Mouse (Mus musculus) retina, embryonic 14.5 days (tissue): ENCODE results near the gene Enah.

Experiments
- DNase-seq: peaks from one replicate; pipeline ENCODE4 v3.0.0-alpha.2; 2015; ENCODE audit warnings: low spot score

Enah gene

DNA sequence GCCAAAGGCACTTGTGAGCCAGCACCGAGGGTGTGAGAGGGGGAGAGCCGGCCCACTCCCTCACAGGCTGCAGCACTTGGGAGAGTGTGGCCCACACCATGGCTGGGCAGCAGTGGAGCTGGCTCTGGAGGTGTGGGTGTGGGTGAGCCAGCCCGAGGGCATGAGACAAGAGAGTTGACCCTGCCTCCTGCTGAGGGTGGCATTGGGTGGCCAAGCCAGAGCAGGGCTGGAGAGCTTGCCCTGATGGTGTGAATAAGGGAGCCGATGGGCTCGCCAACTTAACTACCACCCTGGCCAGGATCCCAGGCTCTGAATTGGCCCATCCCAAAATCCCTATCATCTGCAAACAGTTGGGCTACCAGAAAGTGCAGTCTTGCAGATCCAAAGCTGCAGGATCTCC is 141.4 kb downstream of the Enah start:
- no peak for DNase-seq

DNA sequence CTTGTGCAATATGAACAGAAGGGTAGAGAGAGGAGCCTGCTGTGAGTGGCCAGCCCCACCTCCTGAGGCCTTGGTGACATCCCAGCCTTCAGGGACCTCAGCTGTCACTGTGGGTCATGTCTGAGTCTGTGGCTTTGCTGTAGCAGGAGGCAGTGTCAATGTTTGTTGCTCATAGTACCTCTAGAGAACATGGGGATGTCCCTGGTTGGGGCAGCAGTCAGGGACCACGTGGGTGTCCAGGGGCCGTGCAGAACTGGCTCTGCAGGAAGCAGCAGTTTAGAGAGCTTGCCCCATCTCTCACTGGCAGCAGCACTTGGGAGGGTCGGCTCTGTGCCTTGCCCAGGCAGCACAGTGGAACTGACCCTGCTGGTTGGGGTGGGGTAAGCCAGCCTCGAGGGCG is 142.7 kb downstream of the Enah start:
- no peak for DNase-seq

DNA sequence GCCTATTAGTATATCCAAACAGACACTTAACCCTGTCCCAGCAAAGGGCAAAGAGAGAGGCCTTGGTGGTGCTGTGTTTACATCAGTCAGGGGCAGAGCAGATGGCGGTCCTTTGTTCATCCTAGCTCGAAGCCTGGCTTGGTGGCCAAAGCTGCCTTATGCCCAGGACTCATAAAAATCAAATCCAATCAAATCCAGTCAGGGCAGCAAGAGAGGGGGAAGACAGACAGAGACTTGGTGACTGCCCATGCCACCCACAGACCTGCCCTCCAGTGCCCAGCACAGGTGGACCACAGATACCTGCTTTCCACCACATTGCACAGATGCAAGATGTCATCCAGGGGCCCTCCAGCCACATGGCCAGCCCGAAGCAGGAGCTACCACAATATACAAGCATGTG is 143.1 kb downstream of the Enah start:
- DNase-seq = no peak

DNA sequence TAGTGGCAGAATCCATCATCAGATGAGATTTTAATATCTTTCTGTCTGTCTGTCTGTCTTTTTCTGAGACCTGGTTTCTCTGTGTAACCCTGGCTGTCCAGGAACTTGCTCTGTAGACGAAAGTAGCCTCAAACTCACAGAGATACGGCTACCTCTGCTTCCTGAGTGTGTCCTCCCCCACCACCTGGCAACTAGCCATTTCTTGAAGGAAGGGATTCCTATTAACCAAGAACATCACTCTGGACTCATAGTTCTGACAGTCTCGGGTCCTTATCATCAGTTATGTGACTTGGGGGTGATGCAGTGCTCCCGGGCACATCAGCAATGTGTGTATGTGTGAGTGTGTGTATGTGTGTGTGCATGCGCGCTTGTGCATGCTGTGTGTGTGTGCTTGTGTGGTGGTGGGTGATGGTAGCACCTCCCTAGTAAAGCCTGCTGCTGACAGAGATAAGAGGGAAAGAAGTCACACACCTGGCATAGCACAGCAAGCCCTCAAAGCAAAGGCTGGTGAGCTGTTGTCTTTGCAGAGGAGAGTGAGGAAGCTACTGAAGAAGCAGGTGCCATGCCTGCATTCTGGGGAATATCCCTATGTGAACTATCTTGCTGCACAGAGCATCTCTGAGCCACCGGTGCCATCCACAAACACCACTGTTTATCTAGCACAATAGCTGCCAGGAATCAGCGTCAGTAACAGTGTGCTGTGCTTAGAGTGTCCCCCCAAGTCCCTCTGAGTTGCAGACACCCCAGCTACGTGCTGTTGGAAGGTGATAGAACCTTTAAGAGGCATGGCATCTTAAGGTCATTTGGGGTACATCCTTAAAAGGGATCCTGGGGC is 146.5 kb downstream of the Enah start:
- DNase-seq = no peak

DNA sequence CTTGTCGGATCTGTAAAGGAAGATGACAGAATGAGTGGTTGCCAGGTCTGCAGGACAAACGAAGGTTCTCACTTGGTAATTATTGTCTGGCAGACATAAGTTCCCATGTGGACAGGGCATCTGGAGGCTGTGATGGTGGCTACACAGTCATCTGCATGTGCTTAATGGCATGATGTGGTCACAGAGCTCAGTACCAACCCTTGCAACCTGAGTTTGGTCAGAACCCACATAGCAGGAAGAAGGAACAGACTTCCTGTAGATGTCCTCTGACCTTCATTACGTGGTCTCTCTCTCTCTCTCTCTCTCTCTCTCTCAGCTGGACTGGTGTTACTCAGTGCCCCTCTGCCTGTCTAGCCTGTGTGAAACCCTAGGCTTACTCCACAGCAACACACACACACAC is 147.2 kb downstream of the Enah start:
- no peak for DNase-seq

DNA sequence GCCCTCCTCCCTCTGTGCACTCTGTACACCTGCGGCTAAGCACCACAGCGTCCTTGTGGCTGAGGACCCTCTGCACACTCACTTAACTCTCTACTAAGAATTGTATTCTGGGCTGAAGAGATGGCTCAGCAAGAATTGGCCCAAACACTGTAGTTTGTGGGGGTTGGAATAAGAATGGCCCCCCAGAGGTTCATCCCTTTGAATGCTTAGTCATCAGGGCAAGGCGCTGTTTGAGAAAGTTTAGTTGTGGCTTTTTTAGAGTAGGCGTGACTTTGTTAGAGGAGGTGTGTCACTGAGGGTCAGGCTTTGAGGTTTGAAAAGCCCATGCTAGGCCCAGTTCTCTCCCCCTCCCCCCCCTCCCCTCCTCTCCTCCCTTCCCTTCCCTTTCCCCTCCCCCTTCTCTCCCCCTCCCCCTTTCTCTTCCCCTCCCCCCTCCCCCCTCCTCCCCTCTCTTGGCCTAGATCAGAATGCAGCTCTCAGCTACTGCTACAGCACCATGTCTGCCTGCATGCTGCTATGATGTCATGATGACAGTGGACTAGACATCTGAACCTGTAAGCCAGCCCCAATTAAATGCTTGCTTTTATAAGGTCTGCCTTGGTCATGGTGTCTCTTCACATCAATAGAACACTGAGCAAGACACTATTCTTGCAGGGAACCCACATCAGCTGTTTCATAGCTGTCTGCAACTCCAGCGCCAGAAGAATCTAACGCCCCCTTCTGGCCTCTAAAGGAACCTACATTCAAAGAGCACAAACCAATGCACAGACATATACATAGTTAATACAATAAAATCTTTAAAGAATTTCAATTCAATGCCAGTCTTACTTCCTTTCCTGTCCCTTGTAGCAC is 153.1 kb downstream of the Enah start:
- no peak for DNase-seq

DNA sequence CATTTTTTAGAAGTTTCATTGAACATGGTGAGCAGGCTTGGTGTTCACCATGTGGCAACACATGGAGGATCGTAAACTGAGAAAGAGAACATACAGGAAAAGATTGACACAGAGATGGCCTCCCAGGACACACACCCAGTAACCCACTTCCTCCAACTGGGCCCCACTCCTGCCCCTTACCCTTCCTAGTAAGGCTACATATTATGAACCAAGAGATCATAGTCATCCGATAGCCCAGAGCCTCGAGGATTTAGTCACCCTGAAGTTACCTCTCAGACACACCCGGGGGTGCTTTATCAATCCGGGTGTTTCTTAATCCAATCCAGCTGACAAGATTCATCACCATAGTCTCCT is 153.9 kb downstream of the Enah start:
- DNase-seq = no peak

DNA sequence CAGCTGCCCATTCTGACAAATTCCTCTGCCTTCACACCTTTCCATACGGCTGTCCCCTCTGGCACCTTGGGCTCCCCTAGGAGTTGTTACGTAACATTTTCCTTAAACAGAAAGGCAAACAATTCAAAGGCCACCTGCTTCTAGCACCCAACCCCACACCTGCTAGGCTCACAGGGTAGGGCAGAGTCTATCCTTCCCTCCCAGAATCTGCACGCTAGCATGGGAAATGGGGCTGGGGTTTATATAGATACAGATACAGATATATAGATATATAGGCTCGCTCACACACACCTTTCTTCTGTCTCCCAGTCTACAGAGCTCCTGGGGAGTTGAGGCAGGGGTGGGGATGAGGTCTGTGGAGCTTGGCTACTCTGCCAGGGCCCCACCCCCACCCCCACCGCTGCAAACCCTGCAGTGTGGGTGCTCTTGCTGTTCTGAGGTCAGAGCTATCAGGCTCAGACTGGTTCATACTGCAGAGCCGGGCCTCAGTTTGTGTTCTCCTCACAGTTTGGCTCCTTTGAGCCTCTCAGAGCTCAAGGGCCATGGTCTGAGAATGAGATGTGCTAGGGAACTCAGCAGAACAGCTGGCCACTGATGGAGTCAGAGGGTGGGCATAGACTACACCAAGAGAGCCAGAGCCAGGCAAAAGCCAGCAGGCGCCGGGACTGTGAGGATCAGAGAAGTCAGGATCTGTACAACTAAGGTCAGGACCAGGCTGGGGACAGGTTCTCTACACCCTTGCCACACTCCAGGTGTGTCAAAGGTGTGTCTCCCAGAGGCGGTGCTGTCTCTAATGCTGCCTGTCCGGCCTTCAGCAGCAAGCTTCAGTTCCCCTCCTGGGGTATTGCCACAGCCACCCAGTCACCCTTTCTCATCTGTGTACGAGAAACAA is 154.6 kb downstream of the Enah start:
- no peak for DNase-seq

DNA sequence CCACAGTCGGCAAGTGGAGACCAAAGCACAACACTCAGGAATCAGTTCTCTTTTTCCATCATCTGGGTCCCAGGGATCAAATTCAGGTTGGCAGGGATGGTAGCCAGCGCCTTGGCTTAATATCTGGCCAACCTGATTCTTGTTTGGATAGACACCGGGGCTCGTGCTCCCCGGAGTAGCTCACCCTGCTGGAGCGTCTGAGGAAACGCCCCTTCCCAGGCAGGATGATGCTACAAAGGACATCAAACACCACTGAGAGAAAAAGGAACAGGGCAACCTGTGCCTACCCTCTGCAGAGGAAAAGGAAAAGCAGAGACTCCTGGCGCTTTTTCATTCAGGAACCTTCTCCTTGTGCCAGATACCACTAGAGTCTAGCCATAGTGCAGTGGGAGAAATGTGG is 156.4 kb downstream of the Enah start:
- no peak for DNase-seq

DNA sequence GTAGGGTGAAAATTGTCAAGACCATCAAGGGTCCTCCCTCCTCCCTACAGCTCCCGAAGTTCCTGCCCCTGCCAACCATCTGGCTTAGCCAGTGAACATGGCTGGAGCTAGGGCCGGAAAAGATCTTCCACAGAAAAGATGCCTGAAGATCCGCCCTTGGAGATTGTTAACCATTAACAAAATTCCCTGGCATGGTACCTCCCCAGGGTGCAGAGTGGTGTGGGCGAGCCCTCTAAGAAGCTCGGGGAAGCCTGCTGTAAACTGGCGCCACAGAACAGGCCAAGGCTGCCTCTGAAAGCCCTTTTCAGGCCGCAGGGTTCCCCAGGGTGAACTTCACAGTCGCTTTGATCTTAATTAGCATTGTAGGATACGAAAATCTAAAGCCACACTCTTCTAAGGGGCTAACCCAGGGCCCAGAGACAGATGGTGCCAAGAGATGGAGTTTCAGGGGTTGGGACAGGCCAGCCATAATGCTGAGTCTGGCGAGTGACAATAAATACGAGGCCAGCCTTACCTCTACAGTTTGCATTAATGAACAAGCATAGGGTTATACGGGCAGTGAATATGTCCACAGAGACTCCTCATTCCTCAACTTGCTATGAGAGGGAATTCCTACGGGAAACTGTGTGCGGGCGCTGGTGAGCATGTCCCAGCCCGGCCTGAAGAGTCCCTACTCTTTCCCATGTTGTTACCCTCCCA is 157.0 kb downstream of the Enah start:
- DNase-seq = no peak

DNA sequence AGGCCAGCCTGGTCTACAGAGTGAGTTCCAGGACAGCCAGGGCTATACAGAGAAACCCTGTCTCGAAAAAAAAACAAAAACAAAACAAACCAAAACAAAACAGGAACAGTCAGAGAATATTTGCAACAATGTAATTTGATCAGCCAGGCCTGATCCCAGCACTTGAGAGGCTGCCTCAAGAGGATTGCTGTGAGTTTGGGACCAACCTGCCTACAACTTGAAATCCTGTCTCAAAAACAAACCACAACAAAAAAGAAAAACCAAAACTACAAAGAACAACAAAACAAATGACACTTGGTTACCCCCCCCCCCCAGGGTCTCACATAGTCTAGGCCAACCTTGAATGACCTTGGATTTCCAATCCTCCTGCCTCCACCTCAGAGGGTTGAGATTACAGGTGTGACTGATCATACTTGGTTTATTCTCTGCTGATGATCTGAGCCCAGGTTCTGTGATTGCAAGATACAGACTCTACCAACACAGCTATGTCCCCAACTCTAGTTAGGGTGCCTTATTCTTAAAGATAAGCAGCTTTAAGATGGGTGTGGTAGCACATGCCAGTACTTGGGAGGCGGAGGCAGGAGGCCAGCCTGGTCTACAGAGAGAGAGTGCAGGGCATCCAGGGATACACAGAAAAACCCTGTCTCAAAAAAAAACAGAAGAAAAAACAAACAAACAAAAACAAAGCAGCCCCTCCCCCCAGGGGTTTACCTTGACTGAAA is 158.4 kb downstream of the Enah start:
- no peak for DNase-seq

DNA sequence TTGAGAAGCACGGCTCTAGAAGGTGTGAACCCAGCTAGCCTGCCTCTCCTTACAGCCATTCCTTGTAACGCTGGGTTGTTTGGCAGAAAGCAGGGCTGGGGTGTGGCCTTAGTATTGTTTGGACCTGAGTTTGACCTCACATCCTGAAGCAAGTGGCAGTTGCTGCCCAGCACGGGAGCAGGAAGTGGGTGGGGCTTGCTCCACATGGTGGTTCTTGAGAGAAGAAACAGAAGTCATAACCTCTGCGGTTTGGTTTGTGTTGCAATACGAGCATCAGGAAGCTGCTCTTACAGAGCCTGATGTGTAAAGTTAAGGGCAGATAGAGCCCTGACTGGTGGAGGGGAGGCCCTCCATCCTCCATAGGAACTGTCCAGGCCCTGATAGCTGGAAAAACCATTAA is 159.1 kb downstream of the Enah start:
- no peak for DNase-seq

DNA sequence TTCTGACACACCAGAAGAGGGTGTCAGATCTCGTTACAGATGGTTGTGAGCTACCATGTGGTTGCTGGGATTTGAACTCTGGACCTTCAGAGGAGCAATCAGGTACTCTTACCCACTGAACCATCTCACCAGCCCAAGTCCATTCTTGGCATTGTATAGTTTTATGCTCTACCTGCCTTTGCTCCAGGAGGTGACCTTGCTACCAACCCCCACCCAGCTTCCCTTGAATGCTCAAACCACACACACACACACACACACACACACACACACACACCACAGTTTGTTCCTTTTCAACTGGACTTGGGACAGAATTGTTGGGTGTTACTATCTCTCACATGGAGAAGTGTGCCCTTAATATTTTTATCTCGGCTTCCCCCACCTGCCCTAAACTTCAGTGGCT is 163.5 kb downstream of the Enah start:
- DNase-seq = no peak

DNA sequence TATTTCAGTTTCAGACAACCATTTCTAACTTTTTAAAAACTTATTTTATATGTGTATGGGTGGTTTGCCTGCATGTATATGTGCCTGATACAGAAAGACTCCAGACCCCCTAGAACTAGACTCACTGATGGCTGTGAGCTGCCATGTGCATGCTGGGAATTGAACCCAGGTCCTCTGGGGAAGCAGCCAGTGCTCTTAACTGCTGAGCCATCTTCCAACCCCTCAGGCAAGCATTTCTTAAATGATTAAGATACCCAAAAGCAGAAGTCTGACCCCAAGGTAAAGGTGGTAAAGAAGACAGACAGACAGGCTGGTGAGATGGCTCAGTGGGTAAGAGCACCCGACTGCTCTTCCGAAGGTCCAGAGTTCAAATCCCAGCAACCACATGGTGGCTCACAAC is 165.0 kb downstream of the Enah start:
- no peak for DNase-seq

DNA sequence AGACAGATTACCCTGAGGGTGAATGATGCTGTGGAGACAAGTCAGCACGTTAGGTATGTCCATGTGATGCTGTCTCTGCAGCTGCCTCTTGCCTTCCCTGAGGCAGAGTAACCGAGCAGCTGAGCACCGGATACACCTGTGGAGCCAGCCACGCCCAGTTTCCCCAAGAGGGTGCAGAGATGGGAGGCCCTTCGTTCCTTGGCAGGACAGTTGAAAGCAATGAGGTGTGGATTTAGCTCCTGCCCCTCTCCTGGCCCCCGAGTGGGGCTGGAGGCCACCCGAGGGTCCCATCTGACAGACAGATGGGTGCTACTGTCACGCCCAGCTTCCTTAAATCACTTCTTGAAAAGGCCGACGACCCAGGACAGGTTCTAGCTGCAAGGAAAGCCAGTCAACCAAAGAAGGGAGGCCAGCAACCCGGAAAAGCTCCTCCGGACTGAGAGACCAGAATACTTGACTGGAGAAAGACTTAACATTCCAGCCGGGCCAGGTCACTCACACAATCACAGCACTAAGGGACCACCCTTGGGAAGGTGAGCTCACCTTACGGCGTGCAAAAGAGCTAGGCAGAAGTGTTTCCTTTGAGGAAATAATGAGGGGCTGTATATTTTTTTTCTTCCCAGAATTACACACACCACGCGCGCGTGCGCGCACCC is 166.6 kb downstream of the Enah start:
- DNase-seq = no peak

DNA sequence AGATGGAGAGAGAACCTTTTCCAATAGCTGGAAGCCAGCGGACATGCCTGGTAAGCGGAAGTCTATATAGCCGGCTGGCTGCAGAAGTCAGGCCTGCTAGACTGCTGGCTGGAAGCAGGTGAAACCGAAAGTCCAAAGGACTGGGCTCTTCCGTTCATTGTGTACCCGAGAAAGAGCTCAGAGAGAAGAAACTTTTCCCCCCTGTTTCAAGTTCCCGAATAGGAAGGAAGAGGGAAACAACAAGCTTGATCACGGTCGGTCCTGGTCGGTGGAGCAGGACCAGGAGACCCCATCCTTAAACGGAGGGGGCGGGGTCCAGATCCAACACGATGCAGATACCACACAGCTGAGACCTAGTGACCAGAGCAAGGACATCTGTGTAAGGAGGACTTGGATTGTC is 167.3 kb downstream of the Enah start:
- no peak for DNase-seq

DNA sequence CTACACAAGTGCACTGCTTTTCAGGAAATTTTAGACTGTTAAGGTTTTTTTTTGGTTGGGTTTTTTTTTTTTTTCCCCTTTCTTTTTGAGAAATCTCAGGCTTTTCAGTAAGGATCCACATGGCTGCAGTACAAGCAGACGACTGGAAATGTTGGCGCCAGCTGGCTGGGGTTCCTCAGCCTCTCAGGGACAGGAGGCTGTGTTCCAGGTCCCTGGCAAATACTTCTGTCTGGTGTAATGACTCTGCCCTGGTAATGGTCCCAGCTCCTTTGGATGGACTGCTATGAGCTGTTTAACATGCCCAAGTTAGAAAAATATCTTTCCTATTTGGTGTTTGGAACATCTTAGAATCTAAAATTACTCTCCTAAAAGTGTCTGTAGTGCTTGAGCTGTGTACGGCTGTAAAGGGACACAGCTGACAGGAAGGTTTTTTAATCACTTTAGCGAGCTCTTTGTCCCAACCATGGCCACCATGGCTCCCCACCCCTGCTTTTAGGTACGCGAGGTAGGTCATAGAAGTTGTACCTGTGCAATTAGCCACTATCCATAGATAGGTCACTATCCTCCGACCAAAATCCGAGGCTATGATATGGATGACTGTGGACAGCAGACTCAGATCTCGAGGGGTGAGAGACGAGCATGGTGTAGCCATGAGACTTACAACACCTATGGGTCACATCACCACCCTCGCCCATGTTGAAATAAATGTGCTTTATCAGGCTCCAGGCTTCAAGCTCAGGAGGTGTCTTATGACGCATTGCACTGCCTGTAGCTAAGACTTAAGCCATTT is 168.1 kb downstream of the Enah start:
- DNase-seq = no peak

DNA sequence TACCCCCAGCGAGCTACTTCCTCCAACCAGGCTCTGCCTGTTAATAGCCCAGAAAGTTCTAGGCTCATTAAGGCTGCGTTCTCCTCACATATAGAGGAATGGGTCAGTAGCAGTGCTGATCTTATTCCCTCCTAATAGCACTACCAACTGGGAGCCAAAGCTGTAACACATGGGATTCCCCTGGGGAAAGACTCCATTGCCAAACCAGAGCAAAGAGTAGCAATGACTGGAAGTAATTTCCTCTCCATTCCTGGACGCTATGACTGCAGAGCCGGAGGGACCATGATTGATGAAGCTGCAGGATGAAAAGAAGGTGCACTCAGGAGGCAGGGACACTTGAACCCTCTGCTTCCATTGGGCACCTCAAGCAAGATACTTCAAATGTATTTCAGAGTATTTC is 169.3 kb downstream of the Enah start:
- DNase-seq = no peak

DNA sequence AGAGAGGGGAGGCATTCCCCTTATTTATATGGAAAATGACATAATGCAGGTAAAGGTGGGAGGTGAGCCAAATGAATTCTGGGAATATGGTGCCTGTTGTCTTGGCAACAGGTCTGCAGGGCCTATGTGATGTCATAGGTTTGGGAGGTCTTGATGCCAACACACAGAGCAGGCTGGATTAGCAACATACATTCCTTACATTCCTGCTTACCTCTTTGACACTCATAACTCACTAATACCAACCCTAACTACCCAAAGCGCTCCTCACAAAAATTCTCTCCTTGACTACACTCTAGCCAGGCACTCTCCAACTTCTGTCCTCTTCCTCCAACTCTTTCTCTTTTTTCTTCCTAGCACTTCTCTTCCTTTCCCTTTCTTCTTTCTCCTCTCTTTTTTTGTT is 171.6 kb downstream of the Enah start:
- no peak for DNase-seq

DNA sequence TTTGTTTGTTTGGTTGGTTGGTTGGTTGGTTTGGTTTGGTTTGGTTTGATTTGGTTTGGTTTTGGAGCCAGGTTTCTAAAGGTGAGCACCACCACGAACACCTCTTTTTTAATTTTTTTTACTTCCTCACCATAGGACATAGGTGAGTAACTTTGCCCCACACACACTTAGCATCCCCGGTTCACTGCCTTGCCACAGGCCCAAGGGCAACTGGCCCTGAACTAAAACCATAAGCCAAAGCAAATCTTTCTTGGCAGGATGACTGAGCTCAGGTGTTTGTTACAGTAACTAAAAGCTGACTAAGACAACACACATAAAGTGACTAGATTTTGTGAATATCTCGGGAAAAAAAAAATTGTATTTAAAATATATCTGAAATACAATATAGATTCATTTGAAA is 172.4 kb downstream of the Enah start:
- DNase-seq = no peak
